Mouse (Mus musculus) kidney, embryonic 15.5 days (tissue): ENCODE measurements at regions not wholly inside any gene's neighbourhood (a gene's known extent, or its start where the extent isn't known, plus 50 kb on each side); places are given as distances from the start of the nearest gene placed in this dataset.

Experiments
- ATAC-seq: fragments of 200-750 bp; cut with Nextera tagmentation; replicated peaks from 2 replicates; pipeline ENCODE4 v1.8.0; 2017; ENCODE audit warnings: moderate TSS enrichment; ENCODE audit not compliant: low FRiP score
- H3K27ac ChIP-seq: fragments of 300-500 bp; sonication (generic); 2 replicates; pipeline ENCODE4 v1.5.1; 2015; ENCODE audit warnings: mild to moderate bottlenecking, inconsistent platforms
- H3K27me3 ChIP-seq: fragments of 300-500 bp; sonication (generic); 2 replicates; pipeline ENCODE4 v1.6.1; 2015; ENCODE audit warnings: inconsistent platforms
- H3K36me3 ChIP-seq: fragments of 300-500 bp; sonication (generic); 2 replicates; pipeline ENCODE4 v1.6.1; 2015; ENCODE audit warnings: inconsistent platforms
- H3K4me1 ChIP-seq: fragments of 300-500 bp; sonication (generic); 2 replicates; pipeline ENCODE4 v1.6.1; 2015; ENCODE audit warnings: inconsistent platforms
- H3K4me2 ChIP-seq: fragments of 300-500 bp; sonication (generic); 2 replicates; pipeline ENCODE4 v1.6.1; 2015; ENCODE audit warnings: moderate library complexity, mild to moderate bottlenecking, inconsistent platforms
- H3K4me3 ChIP-seq: fragments of 300-500 bp; sonication (generic); replicated peaks from 2 replicates; pipeline ENCODE4 v1.5.1; 2015; ENCODE audit warnings: mild to moderate bottlenecking, inconsistent platforms
- H3K9ac ChIP-seq: fragments of 300-500 bp; sonication (generic); 2 replicates; pipeline ENCODE4 v1.6.1; 2015; ENCODE audit warnings: mild to moderate bottlenecking, inconsistent platforms
- H3K9me3 ChIP-seq: fragments of 300-500 bp; sonication (generic); replicated peaks from 2 replicates; pipeline ENCODE4 v1.6.1; 2016; ENCODE audit warnings: inconsistent platforms
- WGBS: fragments of 180-500 bp; shearing (Covaris S2); methylation state at CpG from one replicate; pipeline ENCODE4 v1.1.7; 2015; ENCODE audit warnings: mixed read lengths; 5-methylcytosine and 5-hydroxymethylcytosine counted together

DNA sequence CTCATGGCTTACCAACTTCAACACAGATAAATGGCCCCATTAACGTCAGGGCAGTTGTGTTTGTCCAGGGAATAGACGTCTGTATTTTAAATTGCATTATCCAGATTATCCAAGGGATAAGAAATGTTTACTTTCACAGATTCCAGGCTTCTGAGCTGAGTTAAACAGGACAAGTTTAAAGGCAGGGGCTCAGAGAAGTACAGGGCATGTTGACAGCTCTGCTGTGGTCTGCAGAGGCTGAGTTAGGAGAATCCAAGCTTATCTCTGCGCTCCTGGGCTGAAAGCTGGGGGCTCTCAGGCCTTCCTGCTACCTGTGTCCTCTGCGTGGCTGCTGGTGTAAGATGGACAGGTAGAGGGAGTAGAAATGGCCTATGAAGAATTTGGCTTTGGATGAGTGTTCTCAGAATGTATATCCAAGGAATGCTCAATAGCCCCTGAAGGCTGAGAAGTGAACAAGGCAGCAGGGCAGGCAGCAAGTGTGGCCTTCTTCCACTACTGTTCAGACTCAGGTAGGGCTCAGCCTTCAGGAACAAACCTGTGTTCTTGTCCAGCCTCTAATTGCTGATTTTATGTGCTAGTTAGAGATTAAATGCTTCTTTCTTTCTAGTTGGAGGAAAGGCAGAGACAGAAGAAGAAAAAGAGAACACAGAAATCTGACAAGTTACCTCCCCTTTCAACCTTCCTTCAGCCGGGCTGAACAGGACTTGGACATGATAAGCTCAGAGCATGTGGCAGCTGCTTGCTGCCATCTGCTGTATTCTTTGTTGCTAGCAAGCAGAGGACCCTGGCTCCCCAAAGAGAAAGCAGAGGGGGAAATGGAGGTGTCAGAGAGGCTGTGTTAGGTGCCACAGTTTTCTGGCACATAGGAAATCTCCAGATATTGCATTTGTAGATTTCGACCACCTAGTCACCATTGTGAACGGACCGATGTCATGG is 77.9 kb upstream of the Grem2 start:
- ATAC-seq, result peak; percentile 88
- no peak overlapping the region for H3K4me2 ChIP-seq
- H3K9ac ChIP-seq, result no peak overlapping the region
- no peak overlapping the region for H3K27ac ChIP-seq
- WGBS, result 65% methylated on average over 8 of the region's 8 CpGs
- H3K4me3 ChIP-seq, result no peak overlapping the region
- no peaks in the 10 kb centered on the region for H3K36me3 ChIP-seq
- H3K27me3 ChIP-seq, result no peaks in the 10 kb centered on the region
- H3K9me3 ChIP-seq, result no peaks in the 10 kb centered on the region
- no peaks in the 10 kb centered on the region for H3K4me1 ChIP-seq

- Histone ChIP-seq H3K36me3 (no peaks in the 10 kb centered on the region), H3K9ac (no peak overlapping the region), H3K4me2 (no peak overlapping the region), H3K9me3 (no peaks in the 10 kb centered on the region), H3K27ac (no peak overlapping the region), H3K27me3 (no peaks in the 10 kb centered on the region), H3K4me1 (no peaks in the 10 kb centered on the region), H3K4me3 (no peak overlapping the region)
- WGBS, result 80% methylated on average over 4 of the region's 4 CpGs
- ATAC-seq, result no peak
Observed at GRCm38 (mm10) chr1:174992520-174992919, 70.9 kb upstream of the Grem2 start.

DNA sequence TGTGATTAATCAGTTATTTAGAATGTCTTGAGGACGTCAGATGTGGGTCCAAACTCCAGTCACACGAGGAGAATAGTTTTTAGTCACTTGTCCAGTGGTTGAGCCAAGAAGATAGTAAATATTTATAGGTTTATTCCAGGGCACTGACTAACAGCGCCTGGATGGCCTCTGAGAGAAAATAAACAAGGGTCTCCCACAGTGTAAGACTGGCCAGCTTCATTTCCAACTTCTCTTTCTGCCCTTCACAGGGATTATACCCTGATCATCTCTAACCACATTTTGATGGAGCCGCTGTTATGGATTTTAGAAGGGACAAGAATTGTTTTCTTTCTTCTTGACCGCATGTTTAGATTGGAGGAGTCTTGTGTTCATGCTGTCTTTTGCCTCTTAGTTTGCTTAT is 67.0 kb upstream of the Grem2 start:
- no peak overlapping the region for H3K4me3 ChIP-seq
- H3K4me2 ChIP-seq, result no peak overlapping the region
- H3K9me3 ChIP-seq, result no peaks in the 10 kb centered on the region
- H3K4me1 ChIP-seq, result no peaks in the 10 kb centered on the region
- 70% methylated on average over 5 of the region's 5 CpGs for WGBS
- no peak overlapping the region for H3K27ac ChIP-seq
- H3K27me3 ChIP-seq, result no peaks in the 10 kb centered on the region
- H3K36me3 ChIP-seq, result no peaks in the 10 kb centered on the region
- H3K9ac ChIP-seq, result no peak overlapping the region
- ATAC-seq, result no peak

DNA sequence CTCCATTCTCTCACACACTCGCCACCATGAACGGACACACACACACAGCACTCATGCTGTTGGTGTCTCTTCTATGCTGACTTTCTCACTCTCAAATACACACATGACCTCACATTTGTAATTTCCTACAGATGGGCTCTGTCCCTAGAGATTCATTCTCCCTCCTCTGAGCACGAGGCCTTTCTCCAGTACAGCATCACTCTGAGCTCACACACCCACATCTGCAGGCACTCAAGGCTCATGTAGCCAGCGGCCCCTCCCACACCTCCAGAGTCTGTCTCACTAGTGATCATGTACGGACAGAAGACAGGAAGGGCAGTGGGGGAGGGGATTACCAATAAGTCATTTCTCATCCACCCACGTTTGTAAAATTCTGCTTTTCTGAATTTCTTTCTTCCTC is 50.3 kb upstream of the Grem2 start:
- Histone ChIP-seq H3K27me3 (no peaks in the 10 kb centered on the region), H3K27ac (no peak overlapping the region), H3K9ac (no peak overlapping the region), H3K4me1 (0 out of 2 replicates have a peak, but pooled peaks cover 2% of the 10 kb centered on the region), H3K4me2 (no peak overlapping the region), H3K9me3 (no peaks in the 10 kb centered on the region), H3K4me3 (no peak overlapping the region), H3K36me3 (no peaks in the 10 kb centered on the region)
- ATAC-seq, result no peak
- 44% methylated on average over 6 of the region's 6 CpGs for WGBS
